Mouse (Mus musculus) myocyte (in vitro differentiated cells): ENCODE data around the gene Myh6.

Source experiments
- E2F4 ChIP-seq: IDR thresholded peaks from one replicate; pipeline ENCODE4 v1.6.1; 2011; ENCODE audit warnings: mild to moderate bottlenecking, control low read depth, moderate library complexity; ENCODE audit not compliant: insufficient read depth
- MAX ChIP-seq: IDR thresholded peaks from one replicate; pipeline ENCODE4 v1.6.1; 2011; ENCODE audit warnings: low read depth, mild to moderate bottlenecking, control low read depth
- MYOD1 ChIP-seq, 3 experiments: IDR thresholded peaks; one replicate each; pipeline ENCODE4 v1.6.1; 2011; ENCODE audit warnings: control low read depth in 2 of 3, low read depth in 2 of 3, mild to moderate bottlenecking in 2 of 3, moderate library complexity in 1 of 3; ENCODE audit not compliant: insufficient read length in 2 of 3, control insufficient read depth in 1 of 3
- MYOG ChIP-seq, 3 experiments: IDR thresholded peaks; one replicate each; pipeline ENCODE4 v1.6.1; 2011; ENCODE audit warnings: control low read depth in 2 of 3, low read depth in 2 of 3, mild to moderate bottlenecking in 2 of 3; ENCODE audit not compliant: insufficient read length in 2 of 3, control insufficient read depth in 1 of 3, insufficient read depth in 1 of 3
- POLR2A ChIP-seq: IDR thresholded peaks from one replicate; pipeline ENCODE4 v1.6.1; 2011; ENCODE audit warnings: low read depth, mild to moderate bottlenecking, control low read depth, moderate library complexity; ENCODE audit not compliant: insufficient read length
- POLR2AphosphoS2 ChIP-seq: IDR thresholded peaks from one replicate; pipeline ENCODE4 v1.6.1; 2011; ENCODE audit warnings: low read depth, control low read depth; ENCODE audit not compliant: insufficient read length
- SRF ChIP-seq: IDR thresholded peaks from one replicate; pipeline ENCODE4 v1.6.1; 2011; ENCODE audit warnings: low read depth; ENCODE audit not compliant: control insufficient read depth, insufficient read length
- USF1 ChIP-seq: IDR thresholded peaks from one replicate; pipeline ENCODE4 v1.6.1; 2011; ENCODE audit warnings: low read depth, mild to moderate bottlenecking, control low read depth, moderate library complexity

- TF ChIP-seq POLR2A (no peak), MYOG (IDR thresholded peaks at IDR 0.05; ENCODE audit: control insufficient read depth in 1 of 3, insufficient read depth in 1 of 3, insufficient read length in 2 of 3, low read depth in 2 of 3) (no peak), MAX (no peak), SRF (no peak), USF1 (no peak), MYOD1 (IDR thresholded peaks at IDR 0.05; ENCODE audit: control insufficient read depth in 1 of 3, insufficient read length in 2 of 3, low read depth in 2 of 3) (no peak), E2F4 (no peak), POLR2AphosphoS2 (no peak)
Measured at GRCm38 (mm10) chr14:55015767-55016111, 49.0 kb upstream of the Myh6 start.
